Comparison of ENCODE assay signal across 14 mouse cellular contexts in the genomic region with DNA sequence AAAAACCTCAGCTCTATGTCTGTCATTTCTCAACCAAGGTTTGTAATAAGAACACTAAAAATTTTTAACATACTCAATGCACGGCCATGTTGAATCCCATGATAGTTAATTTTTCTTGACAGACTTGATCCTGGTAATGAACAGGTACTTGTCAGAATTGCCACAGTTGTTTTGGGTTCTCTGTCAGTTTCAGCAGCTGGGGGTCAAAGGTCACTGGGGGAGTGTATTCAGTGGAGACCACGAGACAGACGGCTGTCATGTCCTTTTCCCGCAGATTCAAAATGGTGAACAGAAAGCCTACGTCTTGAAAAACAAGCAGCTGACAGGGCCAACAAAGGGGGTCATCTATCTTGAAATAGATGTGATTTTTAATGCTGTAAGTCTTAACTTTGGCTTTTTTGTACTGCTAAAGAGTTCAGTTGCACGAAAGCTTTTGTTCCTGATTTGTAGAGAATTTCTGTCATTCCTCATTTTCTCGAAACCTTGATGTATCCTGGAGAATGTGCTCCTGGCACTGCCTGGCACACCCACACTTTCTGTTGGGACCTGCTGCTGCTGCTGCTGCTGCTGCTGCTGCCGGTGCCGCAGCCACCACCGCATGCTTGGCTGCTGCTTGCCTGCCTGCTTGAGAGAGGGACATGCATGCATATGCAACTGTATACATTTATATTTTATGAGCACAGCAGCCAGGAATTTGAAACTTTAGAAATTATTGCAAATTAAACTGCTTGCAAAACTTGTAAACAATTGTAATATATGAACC.
DNase-seq lines count a peak whose midpoint lies in the region; ATAC-seq lines count a peak whose summit lies in the region.
"Had no signal": no experiment of that assay in that cellular context is flagged by ENCODE, and none has a peak within 500 bp of the region (broad histone marks: within the 10 kb centered on the region; RNA-seq: fewer than 3 reads in every experiment).

No protein-coding gene starts in this region.

- peak; percentile 76 for ATAC-seq in hindbrain, embryonic 12.5 days (ENCODE audit: low FRiP score)
- peak; percentile 75 for ATAC-seq in midbrain, embryonic 15.5 days (replicated peaks)

- H3K4me1 ChIP-seq in hindbrain, embryonic 12.5 days, result peaks cover 10% of the 10 kb centered on the region; the same call in 1 of the 2 replicates
- H3K4me1 ChIP-seq in midbrain, embryonic 15.5 days, result no peaks in the 10 kb centered on the region
- H3K4me1 ChIP-seq: liver, embryonic 15.5 days had no signal

- H3K27ac ChIP-seq in hindbrain, embryonic 12.5 days, result no peak overlapping the region
- H3K27ac ChIP-seq in midbrain, embryonic 15.5 days, result no peak overlapping the region
- H3K27ac ChIP-seq: gastrocnemius, adult 2 months; limb, embryonic 10.5 days; liver, embryonic 15.5 days had no signal

- WGBS in hindbrain, embryonic 12.5 days, result 22% methylated on average over 10 of the region's 10 CpGs
- 28% methylated on average over 10 of the region's 10 CpGs for WGBS in midbrain, embryonic 15.5 days

- no peak overlapping the region for H3K9ac ChIP-seq in hindbrain, embryonic 12.5 days
- no peak overlapping the region for H3K9ac ChIP-seq in midbrain, embryonic 15.5 days
- H3K9ac ChIP-seq: liver, embryonic 15.5 days had no signal

- DNase-seq in R1 (ENCODE audit: low read depth, low spot score), result peak; percentile 6
- DNase-seq in embryo, embryonic 9.5 days (ENCODE audit: extremely low spot score), result peak; percentile 62
- no peak for DNase-seq in heart, postnatal 4 days
- DNase-seq in adrenal gland, postnatal 14 days, result no peak
- no peak for DNase-seq in adrenal gland, postnatal 4 days (ENCODE audit: low spot score in 2 of 2)
- DNase-seq: cerebellum, postnatal 10 days; gastrocnemius, adult 2 months; heart, postnatal 14 days; kidney, adult 2 months; lung, postnatal 4 days had no signal

- no peaks in the 10 kb centered on the region for H3K9me3 ChIP-seq in hindbrain, embryonic 12.5 days (replicated peaks)
- no peaks in the 10 kb centered on the region for H3K9me3 ChIP-seq in midbrain, embryonic 15.5 days
- H3K9me3 ChIP-seq: limb, embryonic 10.5 days; liver, embryonic 15.5 days had no signal

- no peaks in the 10 kb centered on the region for H3K36me3 ChIP-seq in hindbrain, embryonic 12.5 days
- no peaks in the 10 kb centered on the region for H3K36me3 ChIP-seq in midbrain, embryonic 15.5 days (replicated peaks)
- H3K36me3 ChIP-seq: limb, embryonic 10.5 days; liver, embryonic 15.5 days had no signal

- H3K4me3 ChIP-seq in hindbrain, embryonic 12.5 days, result no peak overlapping the region
- no peak overlapping the region for H3K4me3 ChIP-seq in midbrain, embryonic 15.5 days
- H3K4me3 ChIP-seq: gastrocnemius, adult 2 months; limb, embryonic 10.5 days; liver, embryonic 15.5 days had no signal

- H3K4me2 ChIP-seq in hindbrain, embryonic 12.5 days (replicated peaks), result peak overlapping the region; percentile 21; the same call in 1 of the 2 replicates
- H3K4me2 ChIP-seq in midbrain, embryonic 15.5 days, result no peak overlapping the region
- H3K4me2 ChIP-seq: liver, embryonic 15.5 days had no signal

- H3K27me3 ChIP-seq in hindbrain, embryonic 12.5 days, result no peaks in the 10 kb centered on the region
- H3K27me3 ChIP-seq in midbrain, embryonic 15.5 days (replicated peaks), result peaks cover 4% of the 10 kb centered on the region; the same call in 1 of the 2 replicates
- H3K27me3 ChIP-seq: liver, embryonic 15.5 days had no signal

Comparison
In these comparisons a context has a peak if more than half of its experiments do, and no peak if none do; other contexts are left out.
1. DNase-seq: peak in R1 (single experiment) and embryo, embryonic 9.5 days (single experiment); none in heart, postnatal 4 days (single experiment), adrenal gland, postnatal 14 days (single experiment) and adrenal gland, postnatal 4 days (0 of 2).